Mouse (Mus musculus): ENCODE results near the gene Ndel1. TPM values are rescaled to one million over a fixed set of nuclear protein-coding genes. Genes with fewer than 3 reads are reported as not detected.

Gene Ndel1
- polyA plus RNA-seq, 1 experiment from 2014 or later, result 60.3 TPM

Other genes with a start within 250 kb of the Ndel1 start
- gene Myh10, start 180.3 kb downstream of the Ndel1 start, polyA plus RNA-seq (2014; fragmentation: Nextera tagmentation; extraction: Ambion mirVana), result 108 and 116 TPM in 2 replicates
- gene Rnf222, start 16.7 kb upstream of the Ndel1 start, polyA plus RNA-seq (2014; fragmentation: Nextera tagmentation; extraction: Ambion mirVana), result 0.07 and 0.11 TPM in 2 replicates
- gene Rpl26, start 29.7 kb upstream of the Ndel1 start, polyA plus RNA-seq (2014; fragmentation: Nextera tagmentation; extraction: Ambion mirVana), result 1,271 and 1,334 TPM in 2 replicates
- 0.22 TPM in 1 of 2 replicates, not detected in the other for gene Odf4, start 55.2 kb upstream of the Ndel1 start, polyA plus RNA-seq (2014; fragmentation: Nextera tagmentation; extraction: Ambion mirVana)
- 9.6 and 9.9 TPM in 2 replicates for gene Arhgef15, start 85.6 kb upstream of the Ndel1 start, polyA plus RNA-seq (2014; fragmentation: Nextera tagmentation; extraction: Ambion mirVana)
- gene Slc25a35, start 96.3 kb upstream of the Ndel1 start, polyA plus RNA-seq (2014; fragmentation: Nextera tagmentation; extraction: Ambion mirVana), result 3.0 and 3.2 TPM in 2 replicates
- 67.3 and 72.7 TPM in 2 replicates for gene Rangrf, start 103.3 kb upstream of the Ndel1 start, polyA plus RNA-seq (2014; fragmentation: Nextera tagmentation; extraction: Ambion mirVana)
- 32.9 and 38.7 TPM in 2 replicates for gene Pfas, start 136.6 kb upstream of the Ndel1 start, polyA plus RNA-seq (2014; fragmentation: Nextera tagmentation; extraction: Ambion mirVana)
- gene Ctc1, start 144.1 kb upstream of the Ndel1 start, polyA plus RNA-seq (2014; fragmentation: Nextera tagmentation; extraction: Ambion mirVana), result 46.6 and 53.1 TPM in 2 replicates
- 150 and 170 TPM in 2 replicates for gene Aurkb, start 173.8 kb upstream of the Ndel1 start, polyA plus RNA-seq (2014; fragmentation: Nextera tagmentation; extraction: Ambion mirVana)
- gene Borcs6, start 187.9 kb upstream of the Ndel1 start, polyA plus RNA-seq (2014; fragmentation: Nextera tagmentation; extraction: Ambion mirVana), result 8.8 TPM in 2 replicates
- 50.1 and 58.9 TPM in 2 replicates for gene Tmem107, start 198.9 kb upstream of the Ndel1 start, polyA plus RNA-seq (2014; fragmentation: Nextera tagmentation; extraction: Ambion mirVana)
- gene Vamp2, start 216.6 kb upstream of the Ndel1 start, polyA plus RNA-seq (2014; fragmentation: Nextera tagmentation; extraction: Ambion mirVana), result 76.7 TPM in 2 replicates
- gene Per1, start 223.4 kb upstream of the Ndel1 start, polyA plus RNA-seq (2014; fragmentation: Nextera tagmentation; extraction: Ambion mirVana), result 10.5 and 13.4 TPM in 2 replicates
- 0.28 and 0.32 TPM in 2 replicates for gene Hes7, start 248.5 kb upstream of the Ndel1 start, polyA plus RNA-seq (2014; fragmentation: Nextera tagmentation; extraction: Ambion mirVana)

Measured in intestine, embryonic 14.5 days (tissue).